Mouse (Mus musculus) thymus, adult 2 months (tissue): ENCODE data around the gene Arrdc5.

Experiments used
- CTCF ChIP-seq: fragments of 200-500 bp; IDR thresholded peaks from 2 replicates; pipeline ENCODE4 v1.5.1; 2012; ENCODE audit warnings: mild to moderate bottlenecking, control low read depth, low read length, moderate library complexity, borderline replicate concordance; ENCODE audit not compliant: control insufficient read depth, poor library complexity, insufficient read depth; ENCODE audit errors: extremely low read depth
- POLR2A ChIP-seq: fragments of 200-500 bp; IDR thresholded peaks from 2 replicates; pipeline ENCODE4 v1.6.1; 2012; ENCODE audit warnings: mild to moderate bottlenecking, low read length, control low read depth, moderate library complexity; ENCODE audit not compliant: control insufficient read depth, poor library complexity, insufficient read depth; ENCODE audit errors: extremely low read depth

DNA sequence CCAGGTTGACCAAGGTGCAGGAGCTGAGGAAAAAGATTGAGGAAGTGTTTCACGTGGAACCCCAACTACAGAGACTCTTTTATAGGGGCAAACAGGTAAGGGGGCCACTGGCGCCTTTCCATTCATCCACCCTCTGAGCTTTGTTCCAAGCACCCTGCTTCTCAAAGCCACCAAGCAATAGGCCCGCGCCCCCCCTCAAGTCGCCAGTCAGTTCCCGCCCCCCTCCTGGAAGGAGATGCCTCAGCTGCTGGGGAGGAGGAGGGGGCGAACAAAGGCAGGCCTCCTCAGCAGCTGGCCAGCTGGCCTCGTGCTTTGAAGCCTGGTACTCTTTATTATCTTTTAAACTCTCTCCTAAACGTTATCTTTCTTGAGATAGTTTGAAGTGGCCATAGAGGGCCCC lies 5.1 kb upstream of the Arrdc5 start:
- TF ChIP-seq CTCF (no peak), POLR2A (no peak)
